Mouse (Mus musculus) myocyte (in vitro differentiated cells): ENCODE measurements at regions not wholly inside any gene's neighbourhood (a gene's known extent, or its start where the extent isn't known, plus 50 kb on each side); places are given as distances from the start of the nearest gene placed in this dataset.

Experiments
- H3K27me3 ChIP-seq: one replicate; pipeline ENCODE4 v1.6.1; 2011; ENCODE audit not compliant: control insufficient read depth, insufficient read depth, insufficient read length
- H3K36me3 ChIP-seq: one replicate; pipeline ENCODE4 v1.6.1; 2011; ENCODE audit not compliant: control insufficient read depth, insufficient read depth
- H3K4me2 ChIP-seq: one replicate; pipeline ENCODE4 v1.6.1; 2011; ENCODE audit warnings: low read depth, control low read depth
- H3K4me3 ChIP-seq: one replicate; pipeline ENCODE4 v1.5.1; 2011; ENCODE audit warnings: mild to moderate bottlenecking, control low read depth, moderate library complexity
- H3K79me2 ChIP-seq: one replicate; pipeline ENCODE4 v1.6.1; 2011; ENCODE audit not compliant: control insufficient read depth, insufficient read depth
- H3ac ChIP-seq: one replicate; pipeline ENCODE4 v1.6.1; 2011; ENCODE audit not compliant: control insufficient read depth, insufficient read length
- CEBPB ChIP-seq: IDR thresholded peaks from 2 replicates; pipeline ENCODE4 v1.6.1; 2011; ENCODE audit warnings: mild to moderate bottlenecking, moderate library complexity; ENCODE audit not compliant: poor library complexity, insufficient read depth, severe bottlenecking
- E2F4 ChIP-seq: IDR thresholded peaks from one replicate; pipeline ENCODE4 v1.6.1; 2011; ENCODE audit warnings: mild to moderate bottlenecking, control low read depth, moderate library complexity; ENCODE audit not compliant: insufficient read depth
- MAX ChIP-seq: IDR thresholded peaks from one replicate; pipeline ENCODE4 v1.6.1; 2011; ENCODE audit warnings: low read depth, mild to moderate bottlenecking, control low read depth
- MYOD1 ChIP-seq, 3 experiments: IDR thresholded peaks; one replicate each; pipeline ENCODE4 v1.6.1; 2011; ENCODE audit warnings: control low read depth in 2 of 3, low read depth in 2 of 3, mild to moderate bottlenecking in 2 of 3, moderate library complexity in 1 of 3; ENCODE audit not compliant: insufficient read length in 2 of 3, control insufficient read depth in 1 of 3
- MYOG ChIP-seq, 3 experiments: IDR thresholded peaks; one replicate each; pipeline ENCODE4 v1.6.1; 2011; ENCODE audit warnings: control low read depth in 2 of 3, low read depth in 2 of 3, mild to moderate bottlenecking in 2 of 3; ENCODE audit not compliant: insufficient read length in 2 of 3, control insufficient read depth in 1 of 3, insufficient read depth in 1 of 3
- POLR2A ChIP-seq: IDR thresholded peaks from one replicate; pipeline ENCODE4 v1.6.1; 2011; ENCODE audit warnings: low read depth, mild to moderate bottlenecking, control low read depth, moderate library complexity; ENCODE audit not compliant: insufficient read length
- POLR2AphosphoS2 ChIP-seq: IDR thresholded peaks from one replicate; pipeline ENCODE4 v1.6.1; 2011; ENCODE audit warnings: low read depth, control low read depth; ENCODE audit not compliant: insufficient read length
- REST ChIP-seq: IDR thresholded peaks from one replicate; pipeline ENCODE4 v1.6.1; 2011; ENCODE audit warnings: mild to moderate bottlenecking, control low read depth, moderate library complexity; ENCODE audit not compliant: insufficient read depth, insufficient read length
- SRF ChIP-seq: IDR thresholded peaks from one replicate; pipeline ENCODE4 v1.6.1; 2011; ENCODE audit warnings: low read depth; ENCODE audit not compliant: control insufficient read depth, insufficient read length
- TCF12 ChIP-seq: IDR thresholded peaks from one replicate; pipeline ENCODE4 v1.6.1; 2011; ENCODE audit warnings: mild to moderate bottlenecking, control low read depth; ENCODE audit not compliant: poor library complexity, insufficient read depth, severe bottlenecking
- TCF3 ChIP-seq: IDR thresholded peaks from one replicate; pipeline ENCODE4 v1.6.1; 2011; ENCODE audit warnings: low read depth, control low read depth; ENCODE audit not compliant: insufficient read length
- USF1 ChIP-seq: IDR thresholded peaks from one replicate; pipeline ENCODE4 v1.6.1; 2011; ENCODE audit warnings: low read depth, mild to moderate bottlenecking, control low read depth, moderate library complexity

GRCm38 (mm10) chr13:107888571-107889451 lies 155.4 kb upstream of the Smim15 start:
- H3K79me2 ChIP-seq, result peaks cover 45% of the 10 kb centered on the region
- H3K27me3 ChIP-seq, result no peaks in the 10 kb centered on the region
- H3K36me3 ChIP-seq, result no peaks in the 10 kb centered on the region
- H3K4me2 ChIP-seq, result peak overlapping the region; percentile 80
- peak overlapping the region; percentile 98 for H3ac ChIP-seq
- H3K4me3 ChIP-seq, result peak overlapping the region; percentile 33
- TF ChIP-seq TCF3 (no peak), CEBPB (no peak), POLR2A (peak; percentile 25), MYOD1 (IDR thresholded peaks at IDR 0.05; ENCODE audit: control insufficient read depth in 1 of 3, insufficient read length in 2 of 3, low read depth in 2 of 3) (peak in 1 of 3 experiments; percentile 29), E2F4 (no peak), MYOG (IDR thresholded peaks at IDR 0.05; ENCODE audit: control insufficient read depth in 1 of 3, insufficient read depth in 1 of 3, insufficient read length in 2 of 3, low read depth in 2 of 3) (peak in 1 of 3 experiments; percentile 4)

GRCm38 (mm10) chr13:107888231-107888555 lies 156.1 kb upstream of the Smim15 start:
- Histone ChIP-seq H3K27me3 (no peaks in the 10 kb centered on the region), H3K4me3 (peak overlapping the region; percentile 33), H3ac (peak overlapping the region; percentile 98), H3K4me2 (peak overlapping the region; percentile 80), H3K36me3 (no peaks in the 10 kb centered on the region), H3K79me2 (peaks cover 52% of the 10 kb centered on the region)
- TF ChIP-seq SRF (no peak), MAX (no peak), POLR2A (no peak), POLR2AphosphoS2 (no peak)

- TF ChIP-seq MAX (no peak), POLR2A (no peak), MYOG (IDR thresholded peaks at IDR 0.05; ENCODE audit: control insufficient read depth in 1 of 3, insufficient read depth in 1 of 3, insufficient read length in 2 of 3, low read depth in 2 of 3) (no peak), TCF12 (no peak), TCF3 (no peak), REST (no peak), SRF (no peak), POLR2AphosphoS2 (no peak), CEBPB (no peak), E2F4 (no peak), USF1 (no peak), MYOD1 (IDR thresholded peaks at IDR 0.05; ENCODE audit: control insufficient read depth in 1 of 3, insufficient read length in 2 of 3, low read depth in 2 of 3) (no peak)
These were observed 156.6 kb upstream of the Smim15 start for GRCm38 (mm10) chr13:107887366-107888230.

GRCm38 (mm10) chr13:107884836-107885235 lies 159.4 kb upstream of the Smim15 start:
- H3K27me3 ChIP-seq, result no peaks in the 10 kb centered on the region
- H3K4me3 ChIP-seq, result no peak overlapping the region
- peaks cover 75% of the 10 kb centered on the region for H3K79me2 ChIP-seq
- TF ChIP-seq POLR2AphosphoS2 (no peak), MYOD1 (IDR thresholded peaks at IDR 0.05; ENCODE audit: control insufficient read depth in 1 of 3, insufficient read length in 2 of 3, low read depth in 2 of 3) (no peak), CEBPB (no peak), E2F4 (no peak), TCF3 (no peak), USF1 (no peak), MYOG (IDR thresholded peaks at IDR 0.05; ENCODE audit: control insufficient read depth in 1 of 3, insufficient read depth in 1 of 3, insufficient read length in 2 of 3, low read depth in 2 of 3) (no peak), MAX (no peak), TCF12 (no peak), REST (no peak), POLR2A (no peak), SRF (no peak)
- no peak overlapping the region for H3K4me2 ChIP-seq
- no peaks in the 10 kb centered on the region for H3K36me3 ChIP-seq
- no peak overlapping the region for H3ac ChIP-seq

More at GRCm38 (mm10) chr13:107887366-107888230, 156.6 kb upstream of the Smim15 start:
- H3ac ChIP-seq, result peak overlapping the region; percentile 98
- peak overlapping the region; percentile 80 for H3K4me2 ChIP-seq
- H3K36me3 ChIP-seq, result no peaks in the 10 kb centered on the region
- no peaks in the 10 kb centered on the region for H3K27me3 ChIP-seq
- H3K79me2 ChIP-seq, result peaks cover 58% of the 10 kb centered on the region
- peak overlapping the region; percentile 33 for H3K4me3 ChIP-seq

- no peak overlapping the region for H3K4me3 ChIP-seq
- no peak for TF ChIP-seq POLR2AphosphoS2
- no peak for TF ChIP-seq MYOG (IDR thresholded peaks at IDR 0.05; ENCODE audit: control insufficient read depth in 1 of 3, insufficient read depth in 1 of 3, insufficient read length in 2 of 3, low read depth in 2 of 3)
- no peak for TF ChIP-seq CEBPB
- TF ChIP-seq REST, result no peak
- H3K79me2 ChIP-seq, result peaks cover 89% of the 10 kb centered on the region
- H3K36me3 ChIP-seq, result no peaks in the 10 kb centered on the region
- H3K4me2 ChIP-seq, result no peak overlapping the region
- no peaks in the 10 kb centered on the region for H3K27me3 ChIP-seq
- no peak overlapping the region for H3ac ChIP-seq
These were observed 161.9 kb upstream of the Smim15 start for GRCm38 (mm10) chr13:107882337-107882736.
